Mouse (Mus musculus) midbrain, embryonic 14.5 days (tissue): ENCODE results near the gene Igsf6. TPM values are rescaled to one million over a fixed set of nuclear protein-coding genes. Genes with fewer than 3 reads are reported as not detected.

Source experiments
- ATAC-seq: fragments of 200-750 bp; cut with Nextera tagmentation; 2 replicates; pipeline ENCODE4 v1.8.0; 2017; ENCODE audit warnings: moderate number of reproducible peaks, moderate library complexity; ENCODE audit not compliant: low FRiP score, low TSS enrichment
- DNase-seq: peaks from one replicate; pipeline ENCODE4 v3.0.0-alpha.2; 2015
- H3K27ac ChIP-seq: fragments of 300-500 bp; sonication (generic); replicated peaks from 2 replicates; pipeline ENCODE4 v1.5.1; 2014; ENCODE audit warnings: mild to moderate bottlenecking, low read depth, low read length, moderate library complexity
- H3K27me3 ChIP-seq: fragments of 300-500 bp; sonication (generic); 2 replicates; pipeline ENCODE4 v1.6.1; 2014; ENCODE audit warnings: low read length, control low read depth, mixed read lengths; ENCODE audit not compliant: control insufficient read depth, insufficient read depth
- H3K36me3 ChIP-seq: fragments of 300-500 bp; sonication (generic); 2 replicates; pipeline ENCODE4 v1.6.1; 2014; ENCODE audit warnings: low read length, control low read depth; ENCODE audit not compliant: control insufficient read depth, insufficient read depth
- H3K4me1 ChIP-seq: fragments of 300-500 bp; sonication (generic); 2 replicates; pipeline ENCODE4 v1.6.1; 2014; ENCODE audit warnings: mild to moderate bottlenecking, antibody characterized with exemption, low read length, control low read depth; ENCODE audit not compliant: control insufficient read depth, insufficient read depth
- H3K4me2 ChIP-seq: fragments of 300-500 bp; sonication (generic); 2 replicates; pipeline ENCODE4 v1.6.1; 2014; ENCODE audit warnings: mild to moderate bottlenecking, low read length, moderate library complexity
- H3K4me3 ChIP-seq: fragments of 300-500 bp; sonication (generic); replicated peaks from 2 replicates; pipeline ENCODE4 v1.5.1; 2014; ENCODE audit warnings: low read depth, low read length
- H3K9ac ChIP-seq: fragments of 300-500 bp; sonication (generic); replicated peaks from 2 replicates; pipeline ENCODE4 v1.6.1; 2014; ENCODE audit warnings: mild to moderate bottlenecking, low read length, moderate library complexity
- H3K9me3 ChIP-seq: fragments of 300-500 bp; sonication (generic); 2 replicates; pipeline ENCODE4 v1.6.1; 2016; ENCODE audit warnings: low read length, control low read depth, mixed read lengths; ENCODE audit not compliant: control insufficient read depth
- WGBS: fragments of 180-500 bp; shearing (Covaris S2); extraction: QIAGEN DNeasy Blood & Tissue Kit; methylation state at CpG from one replicate; pipeline ENCODE4 v1.1.7; 2014; 5-methylcytosine and 5-hydroxymethylcytosine counted together
- polyA plus RNA-seq: library from polyadenylated mRNA; unstranded; fragments of >200 nt; fragmentation: Nextera tagmentation; extraction: Ambion mirVana; gene quantifications from 2 replicates; pipeline ENCODE4 v1.2.1, GENCODE M21; 2014

Gene Igsf6
- polyA plus RNA-seq, 1 experiment from 2014 or later: 1.4 TPM

DNA sequence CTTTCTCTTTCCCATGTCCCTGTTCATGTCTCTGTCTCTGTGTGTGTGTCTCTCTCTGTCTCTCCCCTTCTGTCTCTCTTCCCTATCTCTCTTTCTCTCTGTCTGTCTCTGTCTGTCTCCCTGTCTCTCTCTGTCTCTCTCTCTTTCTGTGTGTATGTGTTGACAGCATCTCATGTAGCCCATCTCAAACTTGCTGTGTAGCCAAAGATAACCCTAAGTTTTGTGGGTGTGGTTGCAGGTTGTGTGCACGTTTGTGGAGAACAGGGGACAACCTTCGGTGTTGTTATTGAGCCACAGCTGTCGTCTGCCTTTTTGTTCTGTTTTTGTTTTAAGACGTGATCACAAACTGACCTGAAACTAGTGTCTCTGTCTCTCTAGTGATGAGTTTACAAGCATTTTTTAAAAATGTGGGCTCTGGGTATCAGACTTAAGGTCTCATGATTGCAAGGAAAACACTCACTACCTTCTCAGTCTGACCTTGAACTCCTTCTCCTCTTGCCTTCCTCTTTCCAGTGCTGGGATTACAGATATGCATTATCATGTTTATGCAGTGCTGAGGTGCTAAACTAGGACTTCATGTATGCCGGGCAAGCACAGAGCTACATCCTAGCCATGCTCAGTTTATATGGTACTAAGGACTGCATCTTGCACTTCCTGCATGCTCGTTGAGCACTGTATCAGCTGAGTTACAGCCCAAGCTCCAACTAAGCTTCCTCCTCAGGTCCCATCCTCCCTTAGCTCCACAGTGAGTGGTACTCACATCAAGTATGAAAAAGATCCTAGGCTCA, 49.0 kb downstream of the Igsf6 start:
- Histone ChIP-seq H3K27me3 (no peaks in the 10 kb centered on the region), H3K4me3 (no peak overlapping the region), H3K4me1 (no peaks in the 10 kb centered on the region), H3K36me3 (no peaks in the 10 kb centered on the region), H3K9ac (no peak overlapping the region), H3K4me2 (no peak overlapping the region), H3K27ac (no peak overlapping the region), H3K9me3 (no peaks in the 10 kb centered on the region)
- ATAC-seq: no peak
- 87% methylated on average over 6 of the region's 6 CpGs for WGBS
- no peak for DNase-seq

- Histone ChIP-seq H3K9ac (no peak overlapping the region), H3K36me3 (no peaks in the 10 kb centered on the region), H3K4me3 (no peak overlapping the region), H3K4me1 (no peaks in the 10 kb centered on the region), H3K27ac (no peak overlapping the region), H3K9me3 (no peaks in the 10 kb centered on the region), H3K27me3 (no peaks in the 10 kb centered on the region), H3K4me2 (no peak overlapping the region)
- 47% methylated on average over 8 of the region's 8 CpGs for WGBS
- DNase-seq (no peak), ATAC-seq (no peak)
These were observed 54.1 kb downstream of the Igsf6 start for GRCm38 (mm10) chr7:121020277-121020676.

DNA sequence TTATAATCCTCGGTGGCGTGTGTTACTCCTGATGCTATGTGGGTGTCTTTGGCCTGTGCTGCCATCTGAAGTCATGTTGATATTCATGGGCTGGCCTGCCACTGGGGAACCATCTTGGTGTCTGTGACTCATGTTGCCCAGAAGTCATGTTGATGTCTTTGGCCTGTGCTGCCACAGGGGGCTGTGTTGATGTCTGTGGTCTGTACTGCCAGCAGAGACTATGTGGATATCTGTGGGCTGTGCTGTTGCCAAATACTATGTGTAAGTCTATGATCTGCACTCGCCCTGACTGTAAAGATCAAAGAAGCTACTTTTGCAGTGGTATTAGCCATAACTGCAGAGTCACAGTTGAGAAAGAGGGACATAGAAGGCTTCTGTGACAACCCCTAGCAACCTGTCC, 55.6 kb downstream of the Igsf6 start:
- H3K9me3 ChIP-seq: no peaks in the 10 kb centered on the region
- H3K27me3 ChIP-seq: no peaks in the 10 kb centered on the region
- ATAC-seq (no peak), DNase-seq (no peak)
- H3K36me3 ChIP-seq: no peaks in the 10 kb centered on the region
- no peak overlapping the region for H3K4me3 ChIP-seq
- no peak overlapping the region for H3K9ac ChIP-seq
- no peak overlapping the region for H3K27ac ChIP-seq
- H3K4me2 ChIP-seq: no peak overlapping the region
- WGBS: 89% methylated on average over 3 of the region's 3 CpGs
- H3K4me1 ChIP-seq: no peaks in the 10 kb centered on the region

DNA sequence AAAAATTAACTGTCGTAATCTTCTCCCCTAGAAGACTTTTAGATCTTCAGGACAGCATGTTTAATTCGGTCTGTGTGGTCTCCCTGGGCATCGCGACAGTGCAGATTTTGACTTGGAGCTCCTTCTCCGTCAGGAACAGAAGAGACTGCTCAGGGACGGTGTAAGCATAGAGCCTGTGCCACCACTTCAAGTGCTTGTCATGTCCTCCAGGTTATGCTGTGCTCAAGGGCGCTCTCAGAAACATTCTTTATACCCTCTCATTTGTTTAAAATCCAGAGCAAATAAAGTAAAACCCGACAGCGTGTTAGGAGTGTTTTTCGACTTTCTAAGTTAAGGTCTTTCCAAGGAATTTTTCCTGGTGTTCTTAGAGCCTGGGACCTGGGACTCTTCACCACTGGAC, 59.9 kb downstream of the Igsf6 start:
- WGBS: 91% methylated on average over 10 of the region's 10 CpGs
- DNase-seq (no peak), ATAC-seq (no peak)
- H3K27me3 ChIP-seq: no peaks in the 10 kb centered on the region
- H3K4me3 ChIP-seq: no peak overlapping the region
- H3K4me1 ChIP-seq: no peaks in the 10 kb centered on the region
- no peak overlapping the region for H3K9ac ChIP-seq
- no peaks in the 10 kb centered on the region for H3K9me3 ChIP-seq
- H3K36me3 ChIP-seq: no peaks in the 10 kb centered on the region
- H3K27ac ChIP-seq: no peak overlapping the region
- no peak overlapping the region for H3K4me2 ChIP-seq

Other genes with a start within 250 kb of the Igsf6 start
- gene Eef2k, start 231.7 kb downstream of the Igsf6 start, polyA plus RNA-seq: 13.1 and 14.9 TPM in 2 replicates
- gene Polr3e, start 156.8 kb downstream of the Igsf6 start, polyA plus RNA-seq: 20.6 and 21.6 TPM in 2 replicates
- gene Cdr2, start 92.3 kb downstream of the Igsf6 start, polyA plus RNA-seq: 16.3 and 17.8 TPM in 2 replicates
- gene Mfsd13b, start 92.1 kb downstream of the Igsf6 start, polyA plus RNA-seq: 0.28 TPM in 1 of 2 replicates, not detected in the other
- gene Mettl9, start 40.1 kb downstream of the Igsf6 start, polyA plus RNA-seq: 209 and 227 TPM in 2 replicates
- gene Otoa, start 7.1 kb upstream of the Igsf6 start, polyA plus RNA-seq: 0.12 TPM in 2 replicates